Mouse (Mus musculus) ES-E14 (cell line): Measurements from ENCODE around the gene Cyp2b19.

Source experiments
- CHD2 ChIP-seq: IDR thresholded peaks from 2 replicates; pipeline ENCODE4 v1.6.1; 2014; ENCODE audit warnings: mild to moderate bottlenecking, low read depth, low read length, inconsistent platforms
- HCFC1 ChIP-seq: IDR thresholded peaks from 2 replicates; pipeline ENCODE4 v1.6.1; 2012; ENCODE audit warnings: low read length, inconsistent platforms, borderline replicate concordance; ENCODE audit not compliant: insufficient read depth
- MAFK ChIP-seq: IDR thresholded peaks from 2 replicates; pipeline ENCODE4 v1.6.1; 2014; ENCODE audit warnings: mild to moderate bottlenecking, low read depth, low read length, inconsistent platforms; ENCODE audit not compliant: insufficient read depth
- ZC3H11A ChIP-seq: IDR thresholded peaks from 2 replicates; pipeline ENCODE4 v1.6.1; 2012; ENCODE audit warnings: low read depth, mild to moderate bottlenecking, inconsistent platforms, low read length, borderline replicate concordance

- TF ChIP-seq CHD2 = no peak
- no peak for TF ChIP-seq HCFC1
- TF ChIP-seq ZC3H11A = no peak
- no peak for TF ChIP-seq MAFK
These were observed 18.0 kb upstream of the Cyp2b19 start for GRCm38 (mm10) chr7:26738940-26739339.
